In the genomic region with DNA sequence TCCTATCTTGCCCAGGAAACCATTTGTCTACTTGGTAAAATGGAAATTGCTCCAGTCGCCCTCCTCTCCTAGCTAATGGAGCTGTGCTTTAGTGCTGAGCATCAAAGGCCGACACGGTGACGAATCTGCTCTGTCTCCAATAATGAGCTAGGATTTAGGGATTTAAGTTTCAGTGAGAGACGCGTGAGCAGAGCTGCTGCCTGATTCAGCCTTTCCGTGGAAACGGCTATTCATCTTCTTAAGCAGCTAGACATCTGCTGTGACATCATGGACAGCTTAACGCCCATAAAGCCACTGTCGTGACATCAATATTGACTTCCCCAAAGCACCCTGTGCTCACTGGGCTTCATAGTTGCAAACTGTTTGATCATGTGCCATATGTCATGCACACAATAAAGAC, we compare ENCODE assay signal across 28 mouse cellular contexts. TPM values are rescaled to one million over a fixed set of nuclear protein-coding genes. Genes with fewer than 3 reads are reported as not detected.
DNase-seq lines count a peak whose midpoint lies in the region; ATAC-seq lines count a peak whose summit lies in the region.
"Had no signal": no experiment of that assay in that cellular context is flagged by ENCODE, and none has a peak within 500 bp of the region (broad histone marks: within the 10 kb centered on the region; RNA-seq: fewer than 3 reads in every experiment).

No protein-coding gene starts in this region.

- H3K4me2 ChIP-seq in embryonic facial prominence, embryonic 14.5 days (ENCODE audit: low read depth, low read length), result no peak overlapping the region
- 0 out of 2 replicates have a peak overlapping the region, but pooled peaks have one; percentile 1 for H3K4me2 ChIP-seq in midbrain, embryonic 12.5 days (replicated peaks)
- H3K4me2 ChIP-seq: embryonic facial prominence, embryonic 15.5 days; forebrain, embryonic 15.5 days; hindbrain, embryonic 15.5 days; limb, embryonic 13.5 days; liver, embryonic 11.5 days; lung, embryonic 15.5 days; neural tube, embryonic 13.5 days had no signal

- no peak overlapping the region for H3K9ac ChIP-seq in embryonic facial prominence, embryonic 14.5 days (ENCODE audit: low read depth, low read length)
- no peak overlapping the region for H3K9ac ChIP-seq in midbrain, embryonic 12.5 days (replicated peaks)
- H3K9ac ChIP-seq: embryonic facial prominence, embryonic 15.5 days; forebrain, embryonic 15.5 days; hindbrain, embryonic 15.5 days; limb, embryonic 13.5 days; lung, embryonic 15.5 days; neural tube, embryonic 13.5 days had no signal

- no peak overlapping the region for H3K4me3 ChIP-seq in embryonic facial prominence, embryonic 14.5 days (ENCODE audit: low read depth, low read length)
- H3K4me3 ChIP-seq in embryonic facial prominence, embryonic 10.5 days, result no peak overlapping the region
- H3K4me3 ChIP-seq in midbrain, embryonic 12.5 days, result no peak overlapping the region
- H3K4me3 ChIP-seq: embryonic facial prominence, embryonic 15.5 days; forebrain, embryonic 15.5 days; hindbrain, embryonic 10.5 days; hindbrain, embryonic 15.5 days; left cerebral cortex, adult 2 months; limb, embryonic 13.5 days; lung, embryonic 15.5 days; neural tube, embryonic 13.5 days had no signal

- peak; percentile 66 for DNase-seq in embryonic facial prominence, embryonic 14.5 days (ENCODE audit: low spot score)
- no peak for DNase-seq in embryonic facial prominence, embryonic 10.5 days (ENCODE audit: low spot score)
- peak; percentile 60 for DNase-seq in brain, adult 2 months (ENCODE audit: low read depth, low spot score)
- peak; percentile 32 for DNase-seq in retina, embryonic 14.5 days (ENCODE audit: low spot score)
- no peak for DNase-seq in spleen, postnatal 14 days (ENCODE audit: low spot score in 2 of 2)
- no peak for DNase-seq in adrenal gland, adult 18-20 months (ENCODE audit: low spot score in 2 of 2)
- DNase-seq: adrenal gland, postnatal 14 days; cerebellum, adult 2 months; cerebellum, postnatal 14 days; gastrocnemius, postnatal 10 days; heart, postnatal 14 days; kidney, adult 11 months; kidney, postnatal 14 days; right cerebral cortex, postnatal 25 days; thymus, adult 18-20 months; thymus, postnatal 25 days had no signal

- WGBS in embryonic facial prominence, embryonic 14.5 days, result 37% methylated on average over 10 of the region's 10 CpGs
- WGBS in embryonic facial prominence, embryonic 10.5 days, result 42% methylated on average over 10 of the region's 10 CpGs
- 14% methylated on average over 10 of the region's 10 CpGs for WGBS in midbrain, embryonic 12.5 days

- no peak overlapping the region for H3K27ac ChIP-seq in embryonic facial prominence, embryonic 14.5 days (replicated peaks; ENCODE audit: low read depth, low read length)
- H3K27ac ChIP-seq in embryonic facial prominence, embryonic 10.5 days (replicated peaks), result no peak overlapping the region
- H3K27ac ChIP-seq in midbrain, embryonic 12.5 days (replicated peaks), result 0 out of 2 replicates have a peak overlapping the region, but pooled peaks have one; percentile 15
- H3K27ac ChIP-seq: embryonic facial prominence, embryonic 15.5 days; forebrain, embryonic 15.5 days; hindbrain, embryonic 10.5 days; hindbrain, embryonic 15.5 days; left cerebral cortex, adult 2 months; limb, embryonic 13.5 days; lung, embryonic 15.5 days; neural tube, embryonic 13.5 days had no signal

- no peak for ATAC-seq in embryonic facial prominence, embryonic 14.5 days (ENCODE audit: low read depth)
- ATAC-seq in midbrain, embryonic 12.5 days (ENCODE audit: low FRiP score, low read depth), result peak; percentile 83
- ATAC-seq: forebrain, embryonic 15.5 days; inflammation-experienced regulatory T-cells, adult 6 months; Patski had no signal

- no peaks in the 10 kb centered on the region for H3K9me3 ChIP-seq in embryonic facial prominence, embryonic 14.5 days (ENCODE audit: control insufficient read depth, low read length)
- no peaks in the 10 kb centered on the region for H3K9me3 ChIP-seq in embryonic facial prominence, embryonic 10.5 days
- H3K9me3 ChIP-seq in midbrain, embryonic 12.5 days, result no peaks in the 10 kb centered on the region
- H3K9me3 ChIP-seq: embryonic facial prominence, embryonic 15.5 days; forebrain, embryonic 15.5 days; hindbrain, embryonic 10.5 days; hindbrain, embryonic 15.5 days; limb, embryonic 13.5 days; lung, embryonic 15.5 days; neural tube, embryonic 13.5 days had no signal

- H3K36me3 ChIP-seq in embryonic facial prominence, embryonic 14.5 days (ENCODE audit: control insufficient read depth, insufficient read depth, low read length), result no peaks in the 10 kb centered on the region
- H3K36me3 ChIP-seq in embryonic facial prominence, embryonic 10.5 days (replicated peaks), result no peaks in the 10 kb centered on the region
- no peaks in the 10 kb centered on the region for H3K36me3 ChIP-seq in midbrain, embryonic 12.5 days
- H3K36me3 ChIP-seq: embryonic facial prominence, embryonic 15.5 days; forebrain, embryonic 15.5 days; hindbrain, embryonic 10.5 days; hindbrain, embryonic 15.5 days; limb, embryonic 13.5 days; lung, embryonic 15.5 days; neural tube, embryonic 13.5 days had no signal

- no peaks in the 10 kb centered on the region for H3K27me3 ChIP-seq in embryonic facial prominence, embryonic 14.5 days (replicated peaks; ENCODE audit: control insufficient read depth, insufficient read depth, low read length)
- peaks cover 7% of the 10 kb centered on the region; the same call in 1 of the 2 replicates for H3K27me3 ChIP-seq in embryonic facial prominence, embryonic 10.5 days (replicated peaks; ENCODE audit: low read depth, poor library complexity, severe bottlenecking)
- peaks cover 71% of the 10 kb centered on the region for H3K27me3 ChIP-seq in midbrain, embryonic 12.5 days
- H3K27me3 ChIP-seq: embryonic facial prominence, embryonic 15.5 days; forebrain, embryonic 15.5 days; hindbrain, embryonic 15.5 days; limb, embryonic 13.5 days; lung, embryonic 15.5 days; neural tube, embryonic 13.5 days; Patski had no signal

- H3K4me1 ChIP-seq in embryonic facial prominence, embryonic 14.5 days (ENCODE audit: control insufficient read depth, insufficient read depth, low read length), result peaks cover 21% of the 10 kb centered on the region
- peaks cover 71% of the 10 kb centered on the region for H3K4me1 ChIP-seq in embryonic facial prominence, embryonic 10.5 days
- peaks cover 35% of the 10 kb centered on the region for H3K4me1 ChIP-seq in midbrain, embryonic 12.5 days

RNA-seq across cellular contexts. Expression of a gene that starts 14.9 kb away (rescaled TPM):
- polyA plus RNA-seq in embryonic facial prominence, embryonic 14.5 days (2014; fragmentation: Nextera tagmentation; extraction: Ambion mirVana), result 62.9 and 75.4 TPM in 2 replicates
- polyA plus RNA-seq in embryonic facial prominence, embryonic 10.5 days (2016; fragmentation: Nextera tagmentation; extraction: Ambion mirVana), result 46.3 and 58.0 TPM in 2 replicates
- 26.5 and 31.3 TPM in 2 replicates for polyA plus RNA-seq in midbrain, embryonic 12.5 days (2016; fragmentation: Nextera tagmentation; extraction: Ambion mirVana)
- 10 to 100 TPM; 20.2 to 23.0 TPM for total RNA-seq in adrenal gland, adult 18-20 months (2021)

Comparison
In these comparisons a context has a peak if more than half of its experiments do, and no peak if none do; other contexts are left out.
1. DNase-seq: peak in embryonic facial prominence, embryonic 14.5 days (single experiment), brain, adult 2 months (single experiment) and retina, embryonic 14.5 days (single experiment); none in embryonic facial prominence, embryonic 10.5 days (single experiment), spleen, postnatal 14 days (0 of 2) and adrenal gland, adult 18-20 months (0 of 2).